Mouse (Mus musculus): ENCODE results near the gene Hmgb1.

Gene Hmgb1

GRCm38 (mm10) chr5:149112559-149112958, 71.7 kb downstream of the Hmgb1 start:
- DNase-seq (ENCODE audit: extremely low read depth, insufficient read length, low spot score): no peak

- DNase-seq (ENCODE audit: extremely low read depth, insufficient read length, low spot score): no peak
These were observed 75.1 kb downstream of the Hmgb1 start for GRCm38 (mm10) chr5:149109220-149109619.

GRCm38 (mm10) chr5:149108178-149108577, 76.1 kb downstream of the Hmgb1 start:
- no peak for DNase-seq (ENCODE audit: extremely low read depth, insufficient read length, low spot score)

- DNase-seq (ENCODE audit: extremely low read depth, insufficient read length, low spot score): no peak
These were observed 76.7 kb downstream of the Hmgb1 start for GRCm38 (mm10) chr5:149107566-149107965.

GRCm38 (mm10) chr5:149104096-149104725, 80.1 kb downstream of the Hmgb1 start:
- no peak for DNase-seq (ENCODE audit: extremely low read depth, insufficient read length, low spot score)

GRCm38 (mm10) chr5:149101869-149102268, 82.4 kb downstream of the Hmgb1 start:
- no peak for DNase-seq (ENCODE audit: extremely low read depth, insufficient read length, low spot score)

- DNase-seq (ENCODE audit: extremely low read depth, insufficient read length, low spot score): no peak
These were observed 84.2 kb downstream of the Hmgb1 start for GRCm38 (mm10) chr5:149100091-149100490.

- no peak for DNase-seq (ENCODE audit: extremely low read depth, insufficient read length, low spot score)
These were observed 85.3 kb downstream of the Hmgb1 start for GRCm38 (mm10) chr5:149099009-149099408.

GRCm38 (mm10) chr5:149097841-149098240, 86.4 kb downstream of the Hmgb1 start:
- DNase-seq (ENCODE audit: extremely low read depth, insufficient read length, low spot score): no peak

- DNase-seq (ENCODE audit: extremely low read depth, insufficient read length, low spot score): no peak
These were observed 88.0 kb downstream of the Hmgb1 start for GRCm38 (mm10) chr5:149096284-149096683.

GRCm38 (mm10) chr5:149092926-149093325, 91.4 kb downstream of the Hmgb1 start:
- DNase-seq (ENCODE audit: extremely low read depth, insufficient read length, low spot score): no peak

GRCm38 (mm10) chr5:149092526-149092925, 91.8 kb downstream of the Hmgb1 start:
- no peak for DNase-seq (ENCODE audit: extremely low read depth, insufficient read length, low spot score)

GRCm38 (mm10) chr5:149091256-149091655, 93.0 kb downstream of the Hmgb1 start:
- no peak for DNase-seq (ENCODE audit: extremely low read depth, insufficient read length, low spot score)

GRCm38 (mm10) chr5:149089860-149090259, 94.4 kb downstream of the Hmgb1 start:
- DNase-seq (ENCODE audit: extremely low read depth, insufficient read length, low spot score): no peak

- DNase-seq (ENCODE audit: extremely low read depth, insufficient read length, low spot score): no peak
These were observed 94.8 kb downstream of the Hmgb1 start for GRCm38 (mm10) chr5:149089456-149089855.

GRCm38 (mm10) chr5:149088891-149089290, 95.4 kb downstream of the Hmgb1 start:
- DNase-seq (ENCODE audit: extremely low read depth, insufficient read length, low spot score): no peak

- DNase-seq (ENCODE audit: extremely low read depth, insufficient read length, low spot score): no peak
These were observed 96.1 kb downstream of the Hmgb1 start for GRCm38 (mm10) chr5:149088149-149088548.

GRCm38 (mm10) chr5:149086382-149087244, 97.7 kb downstream of the Hmgb1 start:
- DNase-seq (ENCODE audit: extremely low read depth, insufficient read length, low spot score): no peak

- DNase-seq (ENCODE audit: extremely low read depth, insufficient read length, low spot score): no peak
These were observed 103.8 kb downstream of the Hmgb1 start for GRCm38 (mm10) chr5:149080466-149080865.

GRCm38 (mm10) chr5:149079758-149080150, 104.5 kb downstream of the Hmgb1 start:
- peak; percentile 59 for DNase-seq (ENCODE audit: extremely low read depth, insufficient read length, low spot score)

GRCm38 (mm10) chr5:149079018-149079757, 105.1 kb downstream of the Hmgb1 start:
- peak; percentile 80 for DNase-seq (ENCODE audit: extremely low read depth, insufficient read length, low spot score)
